Mouse (Mus musculus): Measurements from ENCODE around the gene Chil1.

Gene Chil1

DNA sequence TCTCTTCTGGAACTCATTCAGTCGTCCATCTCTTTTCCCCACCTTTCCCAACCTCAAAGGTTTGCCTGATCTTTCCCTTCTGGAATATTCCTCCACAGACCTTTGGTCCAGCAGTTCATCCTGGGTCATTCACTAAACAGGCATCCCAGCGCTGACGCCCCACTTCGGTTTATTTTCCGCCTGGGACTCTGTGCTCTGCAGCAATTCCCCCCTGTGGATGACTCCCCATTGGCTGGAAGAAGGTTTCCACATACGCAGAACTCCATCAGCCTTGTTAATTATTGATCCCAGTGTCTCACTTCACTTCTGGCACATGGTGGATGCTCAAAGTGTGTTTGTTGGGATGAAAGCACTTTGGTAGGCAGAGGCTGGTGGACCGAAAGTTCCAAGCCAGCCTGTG, 18.5 kb upstream of the Chil1 start:
- no peak for TF ChIP-seq GATA4 (IDR thresholded peaks at IDR 0.05; ENCODE audit: insufficient replicate concordance, low read length)

DNA sequence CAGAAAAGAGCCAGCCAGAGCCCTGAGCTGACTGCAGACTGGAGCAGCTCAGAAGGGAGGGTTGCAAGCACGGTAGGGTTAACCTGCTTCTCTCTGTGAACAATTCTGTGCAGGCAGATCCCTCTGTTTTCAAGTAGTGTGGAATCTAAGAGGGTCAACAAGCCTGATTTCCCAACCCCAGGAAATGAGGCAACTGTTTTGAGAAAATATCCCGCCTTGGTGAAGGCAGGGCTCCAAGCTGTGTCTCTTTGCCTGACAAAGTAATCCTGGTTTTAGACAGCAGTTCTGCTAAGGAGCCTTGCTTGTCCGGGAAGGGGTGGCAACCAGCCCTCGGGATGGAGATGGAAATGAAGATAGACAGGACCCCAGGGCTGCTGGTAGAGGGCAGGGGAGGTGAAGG, 17.5 kb upstream of the Chil1 start:
- no peak for TF ChIP-seq GATA4 (IDR thresholded peaks at IDR 0.05; ENCODE audit: insufficient replicate concordance, low read length)

DNA sequence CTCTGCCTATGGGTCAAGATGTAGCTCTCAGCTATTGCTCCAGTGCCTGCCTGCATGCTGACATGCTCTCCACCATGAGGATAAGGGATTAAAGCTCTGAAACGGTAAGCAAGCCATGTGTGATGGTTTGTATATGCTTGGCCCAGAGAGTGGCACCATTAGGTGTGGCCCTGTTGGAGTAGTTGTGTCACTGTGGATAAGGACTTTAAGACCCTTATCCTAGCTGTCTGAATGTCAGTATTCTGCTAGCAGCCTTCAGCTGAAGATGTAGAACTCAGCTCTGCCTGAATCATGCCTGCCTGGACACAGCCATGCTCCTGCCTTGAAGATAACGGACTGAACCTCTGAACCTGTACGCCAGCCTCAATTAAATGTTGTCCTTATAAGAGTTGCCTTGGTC, 15.4 kb upstream of the Chil1 start:
- TF ChIP-seq GATA4 (IDR thresholded peaks at IDR 0.05; ENCODE audit: insufficient replicate concordance, low read length), result no peak

- TF ChIP-seq GATA4 (IDR thresholded peaks at IDR 0.05; ENCODE audit: insufficient replicate concordance, low read length), result no peak
Measured at GRCm38 (mm10) chr1:134167416-134168305, 14.3 kb upstream of the Chil1 start.

DNA sequence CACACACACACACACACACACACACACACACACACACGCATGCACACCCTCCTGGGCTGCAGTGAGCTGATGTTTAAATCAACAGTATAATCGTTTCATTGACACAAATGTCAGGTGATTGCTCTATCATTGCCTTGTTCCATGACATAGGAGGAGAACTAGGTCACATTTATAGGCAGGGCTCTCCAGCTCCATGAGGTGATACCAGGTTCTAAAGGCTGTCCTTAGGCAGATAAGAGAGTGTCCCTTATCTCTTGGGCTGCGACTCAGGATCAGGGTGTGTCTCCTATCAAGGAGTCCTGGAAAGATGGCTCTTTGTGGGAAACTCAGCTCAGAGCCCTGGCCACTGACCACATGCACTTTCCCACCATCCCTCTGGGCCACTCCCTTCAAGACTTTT, 13.4 kb upstream of the Chil1 start:
- no peak for TF ChIP-seq GATA4 (IDR thresholded peaks at IDR 0.05; ENCODE audit: insufficient replicate concordance, low read length)

GRCm38 (mm10) chr1:134168985-134169697, 12.8 kb upstream of the Chil1 start:
- TF ChIP-seq GATA4 (IDR thresholded peaks at IDR 0.05; ENCODE audit: insufficient replicate concordance, low read length), result no peak

DNA sequence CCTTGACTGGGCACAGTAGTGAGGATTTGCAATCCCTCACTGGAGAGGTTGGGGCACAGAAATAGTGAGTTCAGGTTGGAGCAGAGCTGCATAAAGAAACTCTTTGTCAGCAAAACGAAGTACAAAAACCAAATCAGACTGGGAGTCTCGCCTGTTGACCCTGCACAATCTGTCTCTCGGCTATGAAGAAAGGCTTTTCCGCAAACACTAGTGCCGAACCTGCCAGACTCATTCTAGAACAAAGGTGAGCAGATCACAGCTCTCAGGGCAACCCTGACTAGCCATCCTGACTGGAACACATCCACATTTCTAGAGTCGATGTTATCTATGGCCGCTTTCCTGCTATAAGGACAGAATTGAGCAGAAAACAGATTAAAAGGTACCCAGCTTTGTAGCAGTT, 8.9 kb upstream of the Chil1 start:
- 0 out of 2 replicates have a peak, but pooled peaks have one; percentile 7 for TF ChIP-seq GATA4 (IDR thresholded peaks at IDR 0.05; ENCODE audit: insufficient replicate concordance, low read length)

- TF ChIP-seq GATA4 (IDR thresholded peaks at IDR 0.05; ENCODE audit: insufficient replicate concordance, low read length), result no peak
Measured at GRCm38 (mm10) chr1:134177976-134178375, 4.0 kb upstream of the Chil1 start.

DNA sequence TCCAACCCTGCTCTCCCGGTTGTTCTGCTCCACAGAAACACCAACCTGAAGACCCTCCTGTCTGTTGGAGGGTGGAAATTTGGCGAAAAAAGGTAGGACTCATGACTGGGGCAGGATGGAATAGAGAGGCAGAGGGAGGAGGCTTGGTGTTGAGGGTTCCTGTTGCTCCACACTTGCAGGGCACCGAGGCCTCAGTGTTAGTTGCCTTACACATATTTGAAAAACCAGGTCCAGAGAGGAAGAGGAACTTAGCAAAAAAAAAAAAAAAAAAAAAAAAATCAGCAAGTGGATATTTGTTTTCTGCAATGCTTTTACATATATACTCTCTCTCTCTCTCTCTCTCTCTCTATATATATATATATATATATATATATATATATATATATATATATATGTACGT, 2.1 kb downstream of the Chil1 start:
- no peak for TF ChIP-seq GATA4 (IDR thresholded peaks at IDR 0.05; ENCODE audit: insufficient replicate concordance, low read length)

DNA sequence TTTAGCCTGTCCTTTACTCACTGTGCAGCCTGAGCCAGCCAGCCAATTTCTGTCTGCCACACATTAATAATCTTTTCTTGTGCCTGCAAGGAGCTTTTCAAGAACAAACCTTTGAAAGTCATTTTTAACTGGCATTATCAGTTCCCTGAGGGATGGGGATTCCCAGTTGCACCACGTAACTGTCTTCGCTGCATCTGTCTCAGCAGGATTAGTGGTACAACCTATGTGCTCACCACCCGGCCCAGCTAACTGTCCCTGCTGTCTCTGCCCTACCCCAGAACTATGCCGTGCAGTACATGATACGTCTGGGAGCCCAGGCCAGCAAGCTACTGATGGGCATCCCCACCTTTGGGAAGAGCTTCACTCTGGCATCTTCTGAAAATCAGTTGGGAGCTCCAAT, 6.2 kb downstream of the Chil1 start:
- TF ChIP-seq GATA4 (IDR thresholded peaks at IDR 0.05; ENCODE audit: insufficient replicate concordance, low read length), result no peak

- TF ChIP-seq GATA4 (IDR thresholded peaks at IDR 0.05; ENCODE audit: insufficient replicate concordance, low read length), result no peak
Measured at GRCm38 (mm10) chr1:134188989-134189729, 7.2 kb downstream of the Chil1 start.

GRCm38 (mm10) chr1:134191192-134191591, 9.2 kb downstream of the Chil1 start:
- TF ChIP-seq GATA4 (IDR thresholded peaks at IDR 0.05; ENCODE audit: insufficient replicate concordance, low read length), result no peak

- TF ChIP-seq GATA4 (IDR thresholded peaks at IDR 0.05; ENCODE audit: insufficient replicate concordance, low read length), result no peak
Measured at GRCm38 (mm10) chr1:134192024-134192423, 10.0 kb downstream of the Chil1 start.

DNA sequence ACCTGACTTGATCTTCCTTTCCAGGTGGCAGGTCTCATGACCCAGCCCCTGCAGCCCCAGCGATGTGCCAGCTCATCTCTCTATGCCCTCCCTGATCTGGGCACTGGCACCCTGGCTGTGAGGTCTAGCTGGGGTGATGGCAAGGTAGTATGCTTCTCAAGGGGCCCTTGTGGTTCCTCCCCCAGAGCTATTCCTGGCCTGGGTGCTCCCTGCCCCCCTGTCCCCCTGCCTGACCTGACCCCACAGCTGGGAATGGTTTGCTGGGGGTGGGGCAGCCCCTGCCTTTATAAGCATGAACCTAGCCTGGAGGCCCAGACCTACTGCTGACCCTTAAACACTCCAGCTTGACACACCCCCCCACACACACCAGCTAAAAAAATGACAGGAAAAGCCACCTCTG, 11.2 kb downstream of the Chil1 start, which contains the start of gene Mybph:
Gene Mybph, plus strand, starts transcription at position 323 of the 400 bp plus-strand sequence.
- TF ChIP-seq GATA4 (IDR thresholded peaks at IDR 0.05; ENCODE audit: insufficient replicate concordance, low read length), result no peak

DNA sequence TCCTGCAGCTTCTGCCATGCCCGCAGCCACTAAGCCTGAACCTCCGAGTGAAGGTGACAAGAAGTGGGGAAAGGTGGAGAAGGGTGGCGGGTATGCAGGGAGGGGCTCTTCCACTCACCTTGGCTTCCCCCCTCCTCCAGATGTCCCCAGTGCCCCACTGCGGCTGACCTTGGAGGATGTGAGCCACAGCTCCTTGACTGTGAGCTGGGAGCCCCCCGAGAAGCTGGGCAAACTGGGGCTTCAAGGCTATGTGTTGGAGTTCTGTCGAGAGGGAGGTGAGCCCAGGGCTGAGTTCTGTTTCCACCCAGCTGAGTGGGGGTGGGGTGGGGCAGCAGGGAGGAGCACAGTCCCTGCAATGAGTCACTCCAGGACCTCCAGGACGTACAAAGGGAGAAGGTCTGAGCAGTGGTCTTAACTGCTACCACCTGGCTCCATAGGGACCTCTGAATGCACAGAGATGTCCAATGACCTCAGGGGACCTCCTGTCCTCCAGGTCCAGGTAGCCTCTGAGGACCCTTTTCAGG, 11.8 kb downstream of the Chil1 start:
- no peak for TF ChIP-seq GATA4 (IDR thresholded peaks at IDR 0.05; ENCODE audit: insufficient replicate concordance, low read length)
